Mouse (Mus musculus): ENCODE measurements around the gene Rxfp2. TPM values are rescaled to one million over a fixed set of nuclear protein-coding genes. Genes with fewer than 3 reads are reported as not detected.

Rxfp2 gene
- polyA plus RNA-seq (2015; fragmentation: Nextera tagmentation; extraction: Ambion mirVana) = 4.0 and 4.3 TPM in 2 replicates

DNA sequence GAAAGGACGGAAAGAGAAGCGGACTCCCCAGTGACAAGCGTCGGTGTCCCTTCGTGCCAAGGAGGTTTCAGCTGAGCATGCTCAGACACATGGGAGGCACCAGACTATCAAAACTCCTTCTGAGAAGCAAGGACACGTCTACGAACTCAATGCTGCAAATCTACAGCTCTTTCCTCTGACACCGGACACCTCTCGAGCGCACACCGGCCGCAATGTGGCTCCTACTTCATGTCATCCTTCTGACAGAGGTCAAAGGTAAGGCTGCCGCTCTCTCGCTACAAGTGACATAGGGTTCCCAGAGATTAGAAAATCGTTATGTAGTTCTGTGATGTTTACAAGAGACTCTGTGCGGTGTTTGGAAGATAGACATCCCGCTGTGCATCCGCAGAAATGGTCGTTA is at the start of gene Rxfp2:
TSS of gene Rxfp2 (plus strand) at position 20 of the 400 bp plus-strand sequence.
- ATAC-seq (replicated peaks; ENCODE audit: low FRiP score) = no peak
- Histone ChIP-seq H3K4me1 (peaks cover 29% of the 10 kb centered on the region), H3K4me3 (replicated peaks) (0 out of 2 replicates have a peak within 1 kb of the TSS, but pooled peaks have one; percentile 3), H3K27ac (no peak within 1 kb of the TSS), H3K9ac (no peak within 1 kb of the TSS), H3K36me3 (no peaks in the 10 kb centered on the region), H3K27me3 (peaks cover 7% of the 10 kb centered on the region; the same call in 1 of the 2 replicates), H3K9me3 (replicated peaks) (no peaks in the 10 kb centered on the region), H3K4me2 (peak within 1 kb of the TSS; percentile 26; the same call in 1 of the 2 replicates)
- 43% methylated on average over 19 of the region's 19 CpGs for WGBS

GRCm38 (mm10) chr5:149970261-149970660 is 48.2 kb upstream of the Rxfp2 start:
- H3K4me3 ChIP-seq (replicated peaks) = no peak overlapping the region
- H3K4me1 ChIP-seq = no peaks in the 10 kb centered on the region
- no peak overlapping the region for H3K4me2 ChIP-seq
- H3K9ac ChIP-seq = no peak overlapping the region
- no peak for ATAC-seq (replicated peaks; ENCODE audit: low FRiP score)
- H3K27me3 ChIP-seq = no peaks in the 10 kb centered on the region
- 86% methylated on average over 11 of the region's 11 CpGs for WGBS
- H3K27ac ChIP-seq = no peak overlapping the region
- no peaks in the 10 kb centered on the region for H3K36me3 ChIP-seq
- H3K9me3 ChIP-seq (replicated peaks) = no peaks in the 10 kb centered on the region

DNA sequence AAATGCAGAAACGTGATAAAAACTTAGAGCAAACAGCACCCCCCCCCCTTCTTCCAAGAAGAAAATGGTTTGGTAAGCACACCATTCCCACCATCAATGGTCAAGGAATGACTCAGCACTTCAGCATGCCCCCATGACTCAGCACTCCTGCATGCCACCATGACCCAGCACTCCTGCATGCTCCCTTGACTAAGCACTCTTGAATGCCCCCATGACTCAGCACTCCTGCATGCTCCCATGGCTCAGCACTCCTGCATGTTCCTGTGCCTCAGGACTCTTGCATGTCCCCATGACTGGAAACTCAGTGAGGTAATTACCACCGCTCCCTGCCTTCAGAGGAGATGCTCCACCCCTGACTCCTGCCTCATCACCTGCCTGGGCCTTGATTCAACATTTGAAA is 41.4 kb upstream of the Rxfp2 start:
- Histone ChIP-seq H3K27me3 (no peaks in the 10 kb centered on the region), H3K4me3 (replicated peaks) (no peak overlapping the region), H3K9ac (no peak overlapping the region), H3K36me3 (no peaks in the 10 kb centered on the region), H3K9me3 (replicated peaks) (no peaks in the 10 kb centered on the region), H3K4me1 (no peaks in the 10 kb centered on the region), H3K27ac (no peak overlapping the region), H3K4me2 (no peak overlapping the region)
- 93% methylated on average over 2 of the region's 2 CpGs for WGBS
- ATAC-seq (replicated peaks; ENCODE audit: low FRiP score) = no peak

- no peaks in the 10 kb centered on the region for H3K4me1 ChIP-seq
- H3K9me3 ChIP-seq (replicated peaks) = no peaks in the 10 kb centered on the region
- no peak overlapping the region for H3K4me2 ChIP-seq
- ATAC-seq (replicated peaks; ENCODE audit: low FRiP score) = no peak
- H3K36me3 ChIP-seq = no peaks in the 10 kb centered on the region
- 79% methylated on average over 4 of the region's 4 CpGs for WGBS
- H3K9ac ChIP-seq = no peak overlapping the region
- H3K27me3 ChIP-seq = no peaks in the 10 kb centered on the region
- no peak overlapping the region for H3K27ac ChIP-seq
- no peak overlapping the region for H3K4me3 ChIP-seq (replicated peaks)
These were observed 34.9 kb upstream of the Rxfp2 start for GRCm38 (mm10) chr5:149983621-149984020.

DNA sequence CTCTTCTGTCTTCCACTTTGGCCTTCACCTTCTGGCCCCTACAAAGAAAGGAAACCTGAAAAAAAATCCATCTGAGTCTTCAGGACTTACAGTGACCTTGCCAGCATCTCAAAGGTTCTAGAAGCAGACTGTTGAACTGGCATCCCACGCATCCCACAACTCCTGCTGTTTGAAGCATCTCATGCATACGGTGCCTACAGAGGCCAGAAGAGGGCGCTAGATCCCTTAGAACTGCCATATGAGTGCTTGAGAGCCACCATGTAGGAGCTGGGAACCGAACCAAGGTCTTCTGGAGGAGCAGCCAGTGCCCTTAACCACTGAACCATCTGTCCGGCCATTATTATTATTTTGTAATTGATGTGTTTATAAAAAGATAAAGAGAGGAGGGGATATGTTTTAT is 23.9 kb upstream of the Rxfp2 start:
- no peak overlapping the region for H3K27ac ChIP-seq
- H3K27me3 ChIP-seq = no peaks in the 10 kb centered on the region
- H3K4me1 ChIP-seq = peaks cover 9% of the 10 kb centered on the region
- no peak overlapping the region for H3K4me3 ChIP-seq (replicated peaks)
- no peak for ATAC-seq (replicated peaks; ENCODE audit: low FRiP score)
- H3K36me3 ChIP-seq = no peaks in the 10 kb centered on the region
- H3K9ac ChIP-seq = no peak overlapping the region
- no peak overlapping the region for H3K4me2 ChIP-seq
- no peaks in the 10 kb centered on the region for H3K9me3 ChIP-seq (replicated peaks)
- 73% methylated on average over 5 of the region's 5 CpGs for WGBS

DNA sequence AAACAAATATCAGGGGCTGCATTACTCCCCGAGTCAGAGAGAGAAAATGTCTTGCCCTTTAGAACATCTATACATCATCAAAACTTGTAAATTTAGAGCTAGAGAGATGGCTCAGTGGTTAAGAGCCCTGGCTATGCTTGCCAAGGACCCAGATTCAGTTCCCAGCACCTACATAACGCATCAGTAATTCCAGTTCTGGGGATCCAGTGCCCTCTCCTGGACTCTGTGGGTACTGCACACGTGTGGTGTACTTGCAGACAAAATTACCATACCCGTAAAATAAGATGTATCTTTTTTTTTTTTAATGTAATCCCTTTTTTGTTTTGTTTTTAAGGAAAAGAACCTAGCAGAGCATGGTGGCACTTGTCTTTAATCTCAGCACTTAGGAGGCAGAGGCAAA is 21.9 kb upstream of the Rxfp2 start:
- Histone ChIP-seq H3K4me3 (replicated peaks) (no peak overlapping the region), H3K27ac (no peak overlapping the region; the same call in 1 of the 2 replicates), H3K9ac (no peak overlapping the region), H3K9me3 (replicated peaks) (no peaks in the 10 kb centered on the region), H3K4me2 (no peak overlapping the region), H3K36me3 (no peaks in the 10 kb centered on the region), H3K27me3 (no peaks in the 10 kb centered on the region), H3K4me1 (peaks cover 6% of the 10 kb centered on the region; the same call in 1 of the 2 replicates)
- no peak for ATAC-seq (replicated peaks; ENCODE audit: low FRiP score)
- WGBS = 87% methylated on average over 4 of the region's 4 CpGs

DNA sequence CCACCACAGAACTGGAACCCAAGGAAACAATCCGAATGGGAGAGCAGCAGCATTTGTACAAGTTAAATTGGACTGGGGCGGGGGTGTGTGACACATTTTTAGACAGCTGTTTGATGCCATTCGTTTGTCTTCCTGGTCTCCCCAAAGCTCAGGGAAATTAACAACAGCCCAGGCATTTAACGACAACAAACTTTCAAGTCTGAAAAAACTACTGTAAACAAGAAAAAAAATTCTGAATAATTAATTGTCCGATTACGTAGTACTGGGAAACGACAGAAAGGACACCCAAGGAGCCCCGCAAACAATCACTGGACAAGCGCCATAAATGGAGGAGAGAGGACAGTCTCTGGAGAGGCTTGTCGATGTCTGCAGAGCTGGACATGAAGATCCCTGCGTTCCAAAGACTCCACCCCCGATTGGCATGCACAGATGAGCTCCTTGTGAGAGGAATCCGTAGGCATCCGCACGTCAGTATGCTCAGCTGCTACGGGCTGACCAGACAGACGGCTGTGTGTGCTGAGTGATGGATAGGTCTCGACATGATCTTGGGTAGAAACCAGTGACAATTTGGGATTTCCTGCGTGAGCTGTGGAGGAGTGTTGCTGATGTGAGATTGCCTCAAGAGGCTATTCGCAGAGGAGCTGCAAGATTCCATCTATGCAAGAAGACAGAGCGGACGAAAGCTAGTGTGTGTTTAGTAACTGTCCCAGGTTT is 21.0 kb upstream of the Rxfp2 start:
- no peaks in the 10 kb centered on the region for H3K27me3 ChIP-seq
- H3K9ac ChIP-seq = no peak overlapping the region
- H3K9me3 ChIP-seq (replicated peaks) = no peaks in the 10 kb centered on the region
- H3K36me3 ChIP-seq = no peaks in the 10 kb centered on the region
- no peak for ATAC-seq (replicated peaks; ENCODE audit: low FRiP score)
- no peak overlapping the region for H3K4me3 ChIP-seq (replicated peaks)
- 0 out of 2 replicates have a peak overlapping the region, but pooled peaks have one; percentile 3 for H3K27ac ChIP-seq
- H3K4me1 ChIP-seq = peaks cover 6% of the 10 kb centered on the region; the same call in 1 of the 2 replicates
- WGBS = 69% methylated on average over 22 of the region's 22 CpGs
- H3K4me2 ChIP-seq = peak overlapping the region; percentile 20; the same call in 1 of the 2 replicates

GRCm38 (mm10) chr5:149998311-149998710 is 20.2 kb upstream of the Rxfp2 start:
- Histone ChIP-seq H3K27me3 (no peaks in the 10 kb centered on the region), H3K36me3 (no peaks in the 10 kb centered on the region), H3K27ac (no peak overlapping the region), H3K9me3 (replicated peaks) (no peaks in the 10 kb centered on the region), H3K9ac (no peak overlapping the region), H3K4me3 (replicated peaks) (no peak overlapping the region), H3K4me2 (no peak overlapping the region), H3K4me1 (peaks cover 6% of the 10 kb centered on the region; the same call in 1 of the 2 replicates)
- ATAC-seq (replicated peaks; ENCODE audit: low FRiP score) = no peak; the same call in 1 of the 2 replicates
- 61% methylated on average over 7 of the region's 7 CpGs for WGBS

- peaks cover 8% of the 10 kb centered on the region; the same call in 1 of the 2 replicates for H3K4me1 ChIP-seq
- peak; percentile 43; the same call in 1 of the 2 replicates for ATAC-seq (replicated peaks; ENCODE audit: low FRiP score)
- no peaks in the 10 kb centered on the region for H3K27me3 ChIP-seq
- H3K27ac ChIP-seq = no peak overlapping the region
- no peaks in the 10 kb centered on the region for H3K9me3 ChIP-seq (replicated peaks)
- no peaks in the 10 kb centered on the region for H3K36me3 ChIP-seq
- peak overlapping the region; percentile 20; the same call in 1 of the 2 replicates for H3K4me2 ChIP-seq
- no peak overlapping the region for H3K4me3 ChIP-seq (replicated peaks)
- 31% methylated on average over 6 of the region's 6 CpGs for WGBS
- no peak overlapping the region for H3K9ac ChIP-seq
These were observed 13.1 kb upstream of the Rxfp2 start for GRCm38 (mm10) chr5:150005355-150005754.

DNA sequence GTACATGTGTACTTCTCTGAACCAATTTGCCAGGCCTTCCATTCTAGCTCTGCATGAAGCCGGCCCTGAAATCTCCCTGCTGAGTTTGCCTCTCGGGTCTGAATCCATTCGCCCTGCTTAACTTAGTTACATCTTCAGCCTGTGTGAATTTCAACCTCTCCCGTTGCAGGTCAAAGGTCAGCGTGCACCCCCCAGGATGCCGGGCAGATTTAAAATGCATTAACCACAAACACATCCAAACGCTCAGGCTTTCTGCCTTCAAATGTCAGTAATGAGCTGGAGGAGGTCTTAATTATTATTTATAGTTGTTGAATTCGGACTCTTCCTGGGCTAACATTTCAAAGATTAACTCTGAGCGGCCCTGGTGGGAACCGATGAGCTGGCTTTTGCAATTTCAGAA is 1.6 kb upstream of the Rxfp2 start:
- ATAC-seq (replicated peaks; ENCODE audit: low FRiP score) = no peak
- Histone ChIP-seq H3K4me2 (no peak overlapping the region), H3K27me3 (peaks cover 7% of the 10 kb centered on the region; the same call in 1 of the 2 replicates), H3K4me3 (replicated peaks) (no peak overlapping the region), H3K9ac (no peak overlapping the region), H3K4me1 (peaks cover 29% of the 10 kb centered on the region), H3K36me3 (no peaks in the 10 kb centered on the region), H3K27ac (peak overlapping the region; percentile 34; the same call in 1 of the 2 replicates), H3K9me3 (replicated peaks) (no peaks in the 10 kb centered on the region)
- 17% methylated on average over 10 of the region's 10 CpGs for WGBS

DNA sequence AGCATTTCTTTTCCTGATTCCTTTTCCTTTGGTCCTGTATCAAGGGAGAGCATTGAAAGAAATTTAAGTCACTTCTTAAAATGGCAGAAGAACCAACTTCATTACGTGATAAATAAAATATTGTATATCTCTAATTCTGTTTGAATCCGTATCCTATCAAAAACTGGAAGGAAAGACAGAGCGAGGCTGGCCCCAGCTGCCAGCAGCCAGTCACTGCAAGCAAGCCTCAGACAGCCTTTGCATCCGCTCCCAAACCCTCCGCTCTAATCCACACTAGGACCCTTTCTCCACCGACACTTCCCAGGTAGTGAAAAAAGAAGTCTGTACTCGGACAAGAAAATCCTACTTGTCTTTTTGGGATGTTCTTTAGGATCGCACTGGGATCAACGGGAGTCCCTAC is 803 bp upstream of the Rxfp2 start:
- Histone ChIP-seq H3K9me3 (replicated peaks) (no peaks in the 10 kb centered on the region), H3K27me3 (peaks cover 7% of the 10 kb centered on the region; the same call in 1 of the 2 replicates), H3K9ac (no peak overlapping the region), H3K4me2 (no peak overlapping the region), H3K4me1 (peaks cover 29% of the 10 kb centered on the region), H3K27ac (no peak overlapping the region), H3K36me3 (no peaks in the 10 kb centered on the region), H3K4me3 (replicated peaks) (no peak overlapping the region)
- ATAC-seq (replicated peaks; ENCODE audit: low FRiP score) = no peak
- 53% methylated on average over 9 of the region's 9 CpGs for WGBS

DNA sequence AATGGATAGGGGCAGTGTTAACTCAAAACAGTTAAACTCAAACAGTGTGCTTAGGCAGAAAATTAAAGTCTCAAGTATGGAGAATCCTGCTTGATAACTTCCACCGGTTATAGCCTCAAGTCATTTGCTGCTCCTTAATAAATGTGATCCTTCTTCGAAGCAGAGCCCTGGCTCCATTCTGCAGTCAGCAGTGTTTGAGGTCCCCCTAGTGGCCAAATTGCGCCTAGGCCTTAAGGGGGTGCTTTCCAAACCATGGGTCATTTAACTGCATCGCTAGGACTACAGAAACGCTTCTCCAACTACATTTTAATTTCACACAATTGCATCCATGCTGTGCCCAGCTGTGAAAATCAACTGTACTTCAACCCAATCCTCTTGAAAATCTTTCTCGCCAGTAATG is 2.4 kb downstream of the Rxfp2 start:
- no peaks in the 10 kb centered on the region; the same call in 1 of the 2 replicates for H3K9me3 ChIP-seq (replicated peaks)
- no peak overlapping the region for H3K9ac ChIP-seq
- H3K36me3 ChIP-seq = no peaks in the 10 kb centered on the region
- no peak overlapping the region for H3K27ac ChIP-seq
- no peak overlapping the region for H3K4me3 ChIP-seq (replicated peaks)
- peak; percentile 74 for ATAC-seq (replicated peaks; ENCODE audit: low FRiP score)
- H3K4me2 ChIP-seq = peak overlapping the region; percentile 14; the same call in 1 of the 2 replicates
- 3% methylated on average over 6 of the region's 6 CpGs for WGBS
- peaks cover 7% of the 10 kb centered on the region; the same call in 1 of the 2 replicates for H3K27me3 ChIP-seq
- H3K4me1 ChIP-seq = peaks cover 24% of the 10 kb centered on the region

All from kidney, embryonic 15.5 days (tissue).